Mouse (Mus musculus) thymus, adult 2 months (tissue): Measurements from ENCODE around the gene Cobl.

Source experiments
- CTCF ChIP-seq: fragments of 200-500 bp; IDR thresholded peaks from 2 replicates; pipeline ENCODE4 v1.5.1; 2012; ENCODE audit warnings: mild to moderate bottlenecking, control low read depth, low read length, moderate library complexity, borderline replicate concordance; ENCODE audit not compliant: control insufficient read depth, poor library complexity, insufficient read depth; ENCODE audit errors: extremely low read depth
- POLR2A ChIP-seq: fragments of 200-500 bp; IDR thresholded peaks from 2 replicates; pipeline ENCODE4 v1.6.1; 2012; ENCODE audit warnings: mild to moderate bottlenecking, low read length, control low read depth, moderate library complexity; ENCODE audit not compliant: control insufficient read depth, poor library complexity, insufficient read depth; ENCODE audit errors: extremely low read depth

- TF ChIP-seq CTCF (no peak), POLR2A (no peak)
Observed at GRCm38 (mm10) chr11:12407834-12408233, 56.9 kb downstream of the Cobl start.
